Mouse (Mus musculus) monocyte, adult 2 months (primary cell): ENCODE measurements at regions not wholly inside any gene's neighbourhood (a gene's known extent, or its start where the extent isn't known, plus 50 kb on each side); places are given as distances from the start of the nearest gene placed in this dataset.

Source experiments
- DNase-seq, 2 experiments: peaks; one replicate each; pipeline ENCODE4 v3.0.0; 2022; ENCODE audit warnings: low spot score in 2 of 2, low read depth in 1 of 2

- DNase-seq, result no peak
Measured at GRCm38 (mm10) chr10:102705848-102706247, 193.8 kb downstream of the Rassf9 start.

- DNase-seq, result no peak
Measured at GRCm38 (mm10) chr10:102694810-102695209, 182.8 kb downstream of the Rassf9 start.

GRCm38 (mm10) chr10:102689966-102690365, 177.9 kb downstream of the Rassf9 start:
- no peak for DNase-seq

- no peak for DNase-seq
Measured at GRCm38 (mm10) chr10:102686667-102687397, 174.8 kb downstream of the Rassf9 start.

- no peak for DNase-seq
Measured at GRCm38 (mm10) chr10:102685833-102686434, 173.9 kb downstream of the Rassf9 start.

- no peak for DNase-seq
Measured at GRCm38 (mm10) chr10:102667359-102667758, 155.3 kb downstream of the Rassf9 start.

- no peak for DNase-seq
Measured at GRCm38 (mm10) chr10:102659683-102660082, 147.7 kb downstream of the Rassf9 start.

- no peak for DNase-seq
Measured at GRCm38 (mm10) chr10:102636507-102636906, 124.5 kb downstream of the Rassf9 start.

- no peak for DNase-seq
Measured at GRCm38 (mm10) chr10:102633438-102633837, 121.4 kb downstream of the Rassf9 start.

GRCm38 (mm10) chr10:102628609-102629008, 116.6 kb downstream of the Rassf9 start:
- no peak for DNase-seq

GRCm38 (mm10) chr10:102623895-102624294, 111.9 kb downstream of the Rassf9 start:
- DNase-seq, result no peak

GRCm38 (mm10) chr10:102622583-102623008, 110.6 kb downstream of the Rassf9 start:
- DNase-seq, result no peak

- no peak for DNase-seq
Measured at GRCm38 (mm10) chr10:102618711-102619110, 106.7 kb downstream of the Rassf9 start.

GRCm38 (mm10) chr10:102615962-102616595, 104.1 kb downstream of the Rassf9 start:
- no peak for DNase-seq
